Mouse (Mus musculus) heart, postnatal 36 days (tissue): ENCODE results near the gene Morf4l1. TPM values are rescaled to one million over a fixed set of nuclear protein-coding genes. Genes with fewer than 3 reads are reported as not detected.
"Not testable (repeated sequence)": the region's sequence is repeated elsewhere in the genome, so short reads cannot be mapped to it uniquely, and the experiment has no call there.

Source experiments
- DNase-seq, 2 experiments: peaks; one replicate each; pipeline ENCODE4 v3.0.0; 2021 to 2022
- intact Hi-C: fragments of 180-260 bp; cut with DNase I; formaldehyde crosslinking; loops from one replicate; pipeline ENCODE4 v1.15.1; 2025
- total RNA-seq, 2 experiments: library from RNA; stranded (reverse); gene quantifications; 2 replicates each; pipeline ENCODE4 v1.2.3; 2021

Morf4l1 gene
- total RNA-seq, 2 experiments from 2014 or later: 254 to 268 TPM

DNA sequence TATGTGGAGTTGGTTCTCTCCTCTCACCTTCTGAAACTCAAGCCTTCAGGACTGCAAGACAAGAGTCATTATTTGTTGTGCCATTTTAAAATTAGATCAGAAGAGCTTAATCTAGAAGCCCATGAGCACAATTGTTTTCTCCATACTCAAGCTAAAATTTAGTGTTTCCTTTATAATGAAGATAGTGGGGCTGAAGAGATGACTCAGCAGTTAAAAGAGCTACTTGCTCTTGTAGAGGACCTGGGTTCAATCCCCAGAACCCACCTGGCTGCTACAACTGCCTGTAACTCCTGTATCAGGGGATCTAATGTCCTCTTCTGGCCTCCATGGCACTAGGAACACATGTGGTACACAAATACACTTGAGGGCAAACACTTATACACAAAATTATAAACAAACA, 2.7 kb upstream of the Morf4l1 start:
- intact Hi-C loops: loop anchor here (10.0 kb wide), 1 partner anchor 412 kb away; the partner anchor contains the start of gene Tmed3

DNA sequence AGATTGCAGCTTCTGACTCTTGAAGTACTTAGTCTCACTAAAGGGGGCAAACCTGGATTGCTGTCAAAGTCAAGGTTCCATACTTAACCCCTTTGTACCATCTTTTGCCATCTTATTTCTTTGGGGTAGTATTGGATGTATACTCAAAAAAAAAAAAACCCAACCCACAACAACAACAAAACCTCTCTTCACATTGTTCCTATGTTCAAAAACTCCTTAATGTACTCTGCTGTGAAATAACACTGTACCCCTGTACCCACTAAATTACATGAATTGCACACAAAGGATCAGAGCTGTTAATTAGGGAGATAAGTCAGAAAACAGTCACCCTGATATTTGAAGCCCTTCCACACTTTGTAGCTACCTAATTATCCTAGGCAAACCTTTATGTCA, 730 bp upstream of the Morf4l1 start:
- intact Hi-C loops: loop anchor here (1.0 to 10.0 kb wide), 2 partner anchors 8 to 411 kb away; partner anchors contain the start of gene Tmed3
- no peak for DNase-seq

More for the DNA sequence above, 2.7 kb upstream of the Morf4l1 start:
- DNase-seq: no peak

DNA sequence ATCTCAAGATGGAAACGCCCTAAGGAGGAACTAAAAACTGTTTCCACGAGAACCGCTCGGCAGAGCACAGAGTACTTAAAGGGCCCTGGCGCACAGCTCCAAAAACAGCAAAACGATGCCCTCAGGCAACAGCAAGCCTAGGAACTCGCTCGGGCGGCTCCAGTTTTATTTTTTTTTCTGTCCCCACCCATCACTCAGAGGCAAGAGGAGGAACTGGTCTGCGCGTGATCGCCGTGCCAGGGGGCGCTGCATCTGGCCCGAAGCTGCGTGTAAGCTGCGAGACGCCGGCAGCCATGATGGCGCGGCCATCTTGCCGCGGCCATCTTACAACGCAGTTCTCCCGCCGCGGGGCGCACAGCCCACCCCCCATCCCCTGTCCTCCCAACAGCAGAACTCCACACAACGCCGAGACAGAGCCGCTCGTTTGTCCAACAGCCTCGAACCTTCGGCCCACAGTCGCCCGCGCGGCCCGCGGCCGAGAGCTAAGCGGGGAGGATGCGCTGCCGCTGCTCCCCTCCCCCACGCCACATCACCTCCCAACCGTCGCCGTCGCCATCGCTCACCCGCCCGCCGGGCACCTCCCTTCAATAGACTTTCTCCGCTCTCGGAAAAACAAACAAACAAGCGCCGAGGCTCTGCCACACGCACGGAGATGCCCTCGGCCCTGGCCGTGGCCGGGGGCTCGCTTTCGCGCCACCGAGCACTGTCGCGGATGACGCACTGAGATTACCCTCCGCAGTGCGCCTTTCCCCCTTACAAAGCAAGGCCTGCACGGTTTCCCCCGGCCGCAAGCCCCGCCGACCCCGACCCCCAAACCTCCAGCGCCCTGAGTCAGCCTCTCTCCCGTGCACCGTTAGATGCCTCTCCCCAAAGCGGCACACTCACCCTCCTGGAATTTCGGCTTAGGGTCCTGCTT, 665 bp downstream of the Morf4l1 start:
- DNase-seq: peak; percentile 89 to 92
- intact Hi-C loops: loop anchor here (10.0 kb wide), 1 partner anchor 409 kb away; the partner anchor contains the start of gene Tmed3

DNA sequence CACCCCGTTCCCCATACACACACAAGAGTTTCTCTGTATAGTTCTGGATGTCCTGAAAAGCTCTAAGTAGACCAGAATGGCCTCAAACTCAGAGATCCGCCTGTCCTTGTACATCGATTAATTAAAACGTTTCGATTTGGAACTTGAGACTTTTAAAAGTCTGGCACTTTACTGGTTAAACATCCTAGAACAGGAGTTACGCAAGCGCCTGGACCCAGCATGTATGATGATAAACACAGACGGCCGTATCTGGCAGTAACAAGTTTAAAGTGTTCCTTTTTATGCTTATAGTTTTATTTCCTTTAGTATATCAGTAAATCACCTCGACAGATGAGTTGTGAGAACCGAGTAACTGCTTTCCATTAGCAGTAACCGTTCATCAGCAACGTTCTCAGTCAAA, 1.4 kb downstream of the Morf4l1 start:
- intact Hi-C loops: loop anchor here (10.0 kb wide), 1 partner anchor 408 kb away; the partner anchor contains the start of gene Tmed3

DNA sequence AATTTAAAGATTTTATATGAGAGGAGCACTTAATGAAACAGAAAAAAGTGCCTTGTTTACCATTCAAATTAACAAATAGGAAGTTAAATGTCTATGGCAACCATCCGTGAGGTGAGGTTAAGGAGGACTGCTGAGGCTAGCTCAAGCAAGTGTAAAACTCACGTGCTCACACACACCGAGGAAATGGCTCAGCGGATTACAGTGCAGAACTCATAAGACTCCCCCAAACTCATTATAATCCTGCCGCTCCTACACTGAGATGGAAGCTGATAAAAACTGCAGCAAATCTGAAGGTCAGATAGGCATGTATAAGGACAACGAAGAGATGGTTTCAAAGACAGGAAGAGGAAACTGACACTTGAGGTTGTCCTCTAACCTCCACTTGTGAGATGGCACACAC, 5.2 kb downstream of the Morf4l1 start:
- no peak for DNase-seq
- intact Hi-C loops: no loop called here

More for the DNA sequence above, 1.4 kb downstream of the Morf4l1 start:
- no peak for DNase-seq

DNA sequence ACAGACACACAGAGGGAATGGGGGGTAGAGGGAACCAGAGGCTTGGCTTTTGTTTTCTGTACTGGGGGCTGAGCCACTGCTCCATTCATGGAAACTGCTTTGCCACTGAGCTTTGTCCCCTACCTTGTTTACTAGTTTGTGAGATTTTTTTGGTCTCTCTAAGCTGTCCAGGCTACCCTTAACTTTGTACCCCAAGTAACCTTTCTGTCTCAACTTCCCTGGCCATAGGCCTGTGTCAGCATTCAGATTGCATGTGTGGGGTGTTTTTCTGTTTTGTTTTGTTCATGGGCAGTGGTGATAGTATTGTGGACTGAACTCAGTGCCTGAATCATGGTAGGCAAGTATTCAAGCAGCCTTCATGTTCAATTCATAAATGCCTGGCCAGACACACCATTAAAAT, 6.3 kb downstream of the Morf4l1 start:
- intact Hi-C loops: no loop called here

DNA sequence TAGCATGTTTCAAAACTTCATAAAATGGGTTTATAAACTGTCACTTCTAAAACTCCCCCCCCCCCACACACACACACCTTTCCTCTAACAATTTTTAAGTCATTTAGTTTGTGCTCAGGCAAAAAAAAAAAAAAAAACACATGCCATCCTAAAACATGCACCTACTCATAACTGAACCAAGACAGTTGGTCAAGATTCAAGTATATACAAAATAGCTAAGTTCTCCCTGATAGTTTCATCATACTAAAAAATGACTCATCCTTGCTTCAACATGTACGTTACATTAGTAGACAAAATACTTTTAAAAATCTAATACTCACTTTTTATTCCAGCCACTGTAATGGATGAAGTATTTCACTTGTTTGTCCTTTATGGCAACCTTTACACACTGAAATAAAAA, 7.7 kb downstream of the Morf4l1 start:
- intact Hi-C loops: no loop called here
- no peak for DNase-seq

More for the DNA sequence above, 6.3 kb downstream of the Morf4l1 start:
- DNase-seq: no peak

DNA sequence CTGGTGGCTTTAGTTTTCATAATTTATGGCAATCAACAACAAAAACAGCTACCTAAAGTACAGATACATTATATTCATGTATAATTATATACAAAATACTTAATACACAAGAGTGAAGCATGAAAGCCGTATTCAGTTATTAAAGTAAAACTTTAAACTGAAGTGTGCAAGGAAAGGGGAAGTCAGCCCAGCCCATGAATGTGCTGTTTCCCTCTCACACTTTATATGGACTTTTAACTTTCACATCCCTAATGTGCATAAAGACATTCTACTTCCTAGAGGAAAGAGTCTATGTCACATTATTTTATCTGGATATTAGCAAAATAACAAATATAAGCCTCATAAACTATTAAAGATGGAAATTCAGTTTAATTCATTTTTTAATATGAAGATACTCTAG, 9.1 kb downstream of the Morf4l1 start:
- intact Hi-C loops: no loop called here
- no peak for DNase-seq

DNA sequence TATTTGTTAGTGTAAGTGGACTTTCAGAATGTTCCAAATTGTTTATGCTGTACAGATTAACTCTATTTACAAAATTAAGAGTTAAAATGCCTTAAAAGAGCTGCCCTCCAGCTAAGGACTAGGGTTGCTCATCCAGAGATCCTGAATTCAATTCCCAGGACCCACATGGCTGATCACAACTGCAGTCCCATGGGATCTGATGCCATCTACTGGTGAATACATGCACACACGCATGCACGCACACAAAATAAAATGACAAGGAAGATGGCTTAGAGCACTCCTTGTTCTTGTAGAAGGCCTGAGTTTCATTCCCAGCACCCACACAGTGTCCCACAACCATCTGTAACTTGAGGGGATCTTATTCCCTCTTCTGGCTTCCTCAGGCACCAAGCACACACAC, 13.8 kb downstream of the Morf4l1 start:
- intact Hi-C loops: no loop called here
- DNase-seq: no peak

DNA sequence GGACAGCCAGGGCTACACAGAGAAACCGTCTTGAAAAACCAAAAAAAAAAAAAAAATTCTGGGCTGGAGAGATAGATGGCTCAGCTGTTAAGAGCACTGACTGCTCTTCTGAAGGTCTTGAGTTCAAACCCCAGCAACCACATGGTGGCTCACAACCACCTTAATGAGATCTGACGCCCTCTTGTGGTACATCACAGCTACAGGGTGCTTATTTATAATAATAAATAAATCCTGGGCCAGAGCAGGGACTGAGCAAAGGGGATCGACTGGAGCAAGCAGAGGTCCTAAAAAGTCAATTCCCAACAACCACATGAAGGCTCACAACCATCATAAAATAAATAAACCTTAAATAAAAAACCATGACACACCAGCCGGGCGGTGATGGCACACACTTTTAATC, 15.6 kb downstream of the Morf4l1 start:
- DNase-seq: no peak
- intact Hi-C loops: loop anchor here (2.0 kb wide), 1 partner anchor 28 kb away; no protein-coding TSS in a partner anchor

DNA sequence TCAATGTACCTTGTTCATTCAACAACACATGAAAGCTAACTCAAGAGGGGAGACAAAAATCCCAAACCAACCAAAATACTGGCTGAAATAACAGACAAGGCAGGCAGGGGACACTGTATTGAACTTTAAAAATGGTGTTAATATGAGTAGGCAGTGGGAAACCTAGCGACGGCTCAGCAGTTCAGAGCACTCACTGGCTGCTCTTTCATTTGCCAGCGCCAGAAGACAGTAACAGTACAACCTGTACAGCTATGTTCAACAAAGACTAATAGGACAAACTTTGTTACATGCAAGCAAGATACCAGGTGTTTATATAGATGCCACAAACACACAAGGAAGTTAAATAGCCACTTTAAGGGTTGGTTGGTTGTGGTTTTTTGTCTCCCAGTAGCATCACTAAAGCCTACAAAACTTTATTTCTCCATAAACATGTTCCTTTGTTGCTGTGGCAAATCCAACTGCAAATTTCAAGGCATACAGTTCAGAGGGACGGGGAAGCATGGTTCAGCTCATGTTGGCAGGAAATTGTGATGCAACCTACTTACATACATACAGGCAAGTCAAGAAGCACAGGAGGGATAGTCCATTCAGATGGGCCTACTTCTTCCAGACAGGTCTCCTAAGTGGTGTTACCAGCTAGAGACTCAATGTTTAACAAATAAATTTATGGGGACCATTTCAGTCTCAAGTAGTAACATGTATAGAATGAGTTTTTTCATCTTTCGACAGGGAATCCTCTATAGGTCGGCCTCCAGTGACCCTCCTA, 25.1 kb downstream of the Morf4l1 start:
- DNase-seq: no peak
- intact Hi-C loops: no loop called here

DNA sequence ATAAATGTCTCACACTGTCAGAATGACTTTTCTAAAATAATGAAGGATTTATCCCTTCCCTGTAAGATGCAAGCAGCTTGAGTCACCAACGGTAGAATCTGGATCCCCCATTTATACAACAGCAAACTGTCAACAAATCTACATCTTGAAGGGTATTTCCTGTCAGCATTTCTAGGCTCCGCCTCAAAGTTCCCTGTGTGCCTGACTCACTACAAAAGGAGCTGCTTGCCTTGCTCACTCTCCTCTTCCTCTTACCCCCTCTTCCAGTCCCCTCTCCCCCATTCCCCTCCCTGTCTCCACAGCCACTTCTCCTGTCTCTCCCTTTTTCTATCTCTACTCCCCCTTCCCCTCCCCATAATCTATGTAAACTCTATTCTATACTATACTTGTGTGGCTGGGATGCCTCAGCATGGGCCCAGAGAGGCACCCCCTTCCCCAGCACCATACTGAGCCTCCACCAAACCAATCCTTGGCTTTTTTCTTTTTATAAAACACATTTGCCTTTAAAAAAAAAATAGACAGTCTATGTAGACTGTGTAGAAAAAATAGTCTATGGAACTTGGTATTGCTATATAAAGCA, 26.6 kb downstream of the Morf4l1 start:
- no peak for DNase-seq
- intact Hi-C loops: no loop called here

DNA sequence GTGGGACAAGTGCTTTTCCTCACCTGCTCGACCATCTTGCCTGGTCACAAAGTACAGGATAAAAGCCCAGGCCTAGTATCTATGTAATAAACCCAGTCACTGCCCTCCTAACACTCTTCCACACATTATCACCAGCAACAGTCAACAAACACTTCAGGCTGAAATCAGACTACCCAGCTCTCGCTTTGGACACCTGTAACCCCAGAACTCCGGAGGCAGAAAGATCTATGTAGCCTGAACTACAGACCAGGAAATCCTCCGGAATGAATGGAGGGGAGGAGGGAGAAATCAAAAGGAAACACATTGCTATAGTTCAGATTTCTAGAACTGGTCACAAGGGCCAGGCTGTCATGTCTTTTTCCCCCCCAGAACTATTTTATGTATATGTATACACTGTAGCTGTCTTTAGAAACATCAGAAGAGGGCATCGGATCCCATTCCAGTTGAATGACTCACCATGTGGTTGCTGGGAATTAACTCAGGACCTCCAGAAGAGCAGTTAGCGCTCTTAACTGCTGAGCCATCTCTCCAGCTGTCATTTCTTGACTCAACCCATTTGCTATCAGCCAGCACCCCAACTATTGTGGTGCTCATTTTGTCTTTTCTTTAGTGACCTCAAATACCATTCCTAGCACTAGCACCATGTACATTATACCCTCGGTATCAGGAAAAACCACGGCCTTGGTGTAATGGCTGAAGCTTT, 29.7 kb downstream of the Morf4l1 start:
- intact Hi-C loops: no loop called here
- DNase-seq: no peak

DNA sequence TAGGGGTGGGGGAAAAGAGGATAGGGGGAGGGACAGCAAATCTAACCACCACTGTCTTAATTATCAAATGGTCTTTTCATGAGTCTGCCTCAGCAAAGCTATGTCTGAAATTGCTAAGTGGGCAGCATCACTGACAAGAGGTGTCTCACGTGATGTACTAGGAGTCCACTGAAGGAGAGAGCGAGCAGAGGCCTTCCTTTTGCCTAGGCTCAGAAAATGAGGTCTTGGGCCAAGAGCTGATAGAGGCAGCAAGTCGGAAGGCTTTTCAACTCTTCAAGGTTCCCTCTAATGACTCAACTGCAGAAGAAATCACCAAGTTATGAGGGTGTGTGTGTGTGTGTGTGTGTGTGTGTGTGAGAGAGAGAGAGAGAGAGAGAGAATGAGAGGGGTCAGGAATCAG, 30.4 kb downstream of the Morf4l1 start:
- no peak for DNase-seq
- intact Hi-C loops: no loop called here

DNA sequence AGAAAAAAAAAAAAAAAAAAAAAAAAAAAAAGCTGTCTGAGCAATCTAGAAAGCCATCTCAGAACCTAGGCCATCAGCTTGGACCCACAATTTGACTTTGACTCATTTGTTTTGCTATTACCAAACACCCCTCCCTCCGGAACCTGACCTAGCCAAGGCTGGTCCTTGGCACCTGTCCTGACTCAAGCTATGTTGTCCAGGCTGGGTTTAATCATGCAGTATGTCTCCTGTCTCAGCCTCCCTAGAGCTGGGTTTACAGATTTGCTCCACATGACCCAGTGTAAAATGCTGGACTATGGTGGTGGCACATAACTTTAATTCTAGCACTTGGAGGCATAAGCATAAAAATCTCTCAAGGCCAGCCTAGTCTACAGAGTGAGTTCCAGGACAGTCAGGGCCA, 31.6 kb downstream of the Morf4l1 start:
- intact Hi-C loops: no loop called here
- DNase-seq: no peak

DNA sequence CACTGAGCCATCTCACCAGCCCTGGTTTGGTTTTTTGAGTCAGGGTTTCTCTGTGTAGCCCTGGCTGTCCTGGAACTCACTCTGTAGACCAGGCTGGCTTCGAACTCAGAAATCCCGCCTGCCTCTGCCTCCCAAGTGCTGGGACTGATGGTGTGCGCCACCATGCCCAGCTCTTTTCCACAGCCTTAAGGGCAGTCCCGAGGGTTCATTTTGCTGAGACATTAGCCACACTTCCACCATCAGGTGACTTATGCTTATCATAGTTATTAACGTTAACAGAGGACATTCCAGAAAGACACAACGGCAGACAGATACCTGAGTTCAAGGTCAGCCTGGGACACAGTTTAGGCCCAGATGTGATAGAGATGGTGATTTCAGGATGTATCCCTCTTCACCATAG, 32.6 kb downstream of the Morf4l1 start:
- intact Hi-C loops: not testable (repeated sequence)

DNA sequence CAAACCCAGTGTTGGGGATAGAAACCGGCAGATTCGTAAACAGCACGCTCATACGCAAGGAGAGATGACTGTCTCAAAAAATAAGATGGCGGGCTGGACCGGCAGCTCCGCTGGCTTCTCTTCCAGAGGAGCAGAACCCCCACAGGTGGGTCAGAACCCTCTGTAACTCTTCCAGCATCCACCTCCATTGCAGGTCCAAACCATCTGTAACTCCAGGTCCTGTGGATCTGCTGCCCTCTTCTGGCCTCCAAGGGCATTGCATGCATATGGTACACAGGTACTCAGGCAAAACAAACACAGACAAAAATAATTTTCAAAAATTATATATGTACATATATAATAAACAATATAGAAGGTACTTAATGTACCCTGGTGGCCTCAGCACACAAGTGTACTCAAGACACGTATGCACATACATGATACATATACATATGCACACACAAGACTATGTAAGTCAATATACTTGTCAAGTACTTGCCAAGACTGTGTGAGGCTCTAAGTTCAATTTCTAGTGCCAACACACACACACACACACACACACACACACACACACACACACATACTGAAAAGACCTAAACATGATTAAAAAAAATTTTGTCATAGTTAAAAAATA, 37.6 kb downstream of the Morf4l1 start:
- peak; percentile 68 to 84 for DNase-seq
- intact Hi-C loops: loop anchor here (1.0 to 10.0 kb wide), 3 partner anchors 95 to 372 kb away; partner anchors contain the start of gene Tmed3

More for the DNA sequence above, 32.6 kb downstream of the Morf4l1 start:
- not testable (repeated sequence) for DNase-seq

DNA sequence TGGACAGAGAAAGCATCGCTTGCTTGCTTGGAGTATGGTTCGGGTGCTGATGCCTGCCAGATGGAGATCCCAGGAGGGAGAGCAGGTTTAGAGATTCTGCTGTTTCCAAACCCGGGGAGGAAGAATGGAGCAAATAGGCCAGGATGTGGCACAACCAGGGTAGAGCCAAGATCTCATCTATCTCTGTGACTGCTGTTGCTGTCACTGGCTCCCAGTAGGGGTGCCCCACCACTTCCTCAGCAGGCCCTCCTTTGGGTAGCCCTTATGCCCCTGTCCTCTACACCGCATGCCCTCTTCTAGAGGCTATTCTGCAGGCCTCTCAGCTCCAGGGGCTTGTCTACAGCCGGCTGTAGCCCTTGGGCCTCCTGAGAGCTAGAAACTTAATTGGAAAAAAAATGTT, 38.4 kb downstream of the Morf4l1 start:
- intact Hi-C loops: loop anchor here (5.0 to 10.0 kb wide), 2 partner anchors 94 to 371 kb away; partner anchors contain the start of gene Tmed3
- no peak for DNase-seq

DNA sequence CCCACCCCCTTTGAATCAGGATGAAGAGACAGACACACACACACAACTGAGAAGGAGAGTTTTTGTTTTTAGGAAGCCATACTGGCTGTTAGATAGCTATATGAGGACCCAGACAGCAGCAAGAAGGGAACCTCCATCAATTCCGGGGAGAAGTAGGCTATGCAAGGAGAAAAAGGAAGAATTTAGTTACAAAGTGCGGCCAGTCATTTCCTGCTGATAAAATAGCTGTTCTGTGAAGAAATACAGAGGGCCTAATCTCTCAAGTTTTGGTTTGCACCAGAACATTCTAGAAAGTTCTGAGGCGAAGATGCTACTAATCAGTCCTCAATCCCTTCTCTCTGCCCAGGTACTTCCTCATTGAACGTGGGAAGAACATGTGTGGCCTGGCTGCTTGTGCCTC, 39.2 kb downstream of the Morf4l1 start:
- no peak for DNase-seq
- intact Hi-C loops: loop anchor here (5.0 to 10.0 kb wide), 2 partner anchors 93 to 371 kb away; partner anchors contain the start of gene Tmed3
